ENCODE assay signal across 33 mouse cellular contexts in the genomic region with DNA sequence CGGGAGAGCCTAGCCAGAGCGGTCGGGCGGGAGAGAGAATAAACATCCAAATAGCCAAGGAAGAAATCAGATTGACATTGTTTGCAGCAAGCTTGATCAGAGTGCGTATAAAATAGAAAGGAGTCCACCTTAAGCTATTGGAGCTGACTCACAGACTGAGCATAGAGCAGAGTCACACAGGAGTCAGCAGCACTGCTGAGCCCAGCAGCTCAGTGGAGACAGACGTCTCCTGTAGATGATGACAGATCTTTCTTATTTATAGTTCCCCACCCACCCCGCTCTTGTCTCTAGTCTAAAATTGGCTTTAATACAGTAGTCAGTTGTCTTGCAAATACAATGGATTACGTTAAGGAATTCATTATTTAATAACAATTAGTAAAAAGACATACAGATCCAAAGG. TPM values are rescaled to one million over a fixed set of nuclear protein-coding genes. Genes with fewer than 3 reads are reported as not detected.
DNase-seq lines count a peak whose midpoint lies in the region; ATAC-seq and TF ChIP-seq lines count a peak whose summit lies in the region.
"Had no signal": no experiment of that assay in that cellular context is flagged by ENCODE, and none has a peak within 500 bp of the region (broad histone marks: within the 10 kb centered on the region; RNA-seq: fewer than 3 reads in every experiment).

No protein-coding gene starts in this region.

- TF ChIP-seq CTCF in kidney, postnatal 0 days (IDR thresholded peaks at IDR 0.05; ENCODE audit: low read depth) = no peak
- TF ChIP-seq CTCF in olfactory bulb, adult 2 months (IDR thresholded peaks at IDR 0.05; ENCODE audit: insufficient read depth, low read depth, low read length) = no peak

- H3K9me3 ChIP-seq in heart, embryonic 12.5 days (replicated peaks) = no peaks in the 10 kb centered on the region
- H3K9me3 ChIP-seq in kidney, postnatal 0 days (replicated peaks; ENCODE audit: low read length) = no peaks in the 10 kb centered on the region
- H3K9me3 ChIP-seq: embryonic facial prominence, embryonic 12.5 days; hindbrain, embryonic 13.5 days; limb, embryonic 13.5 days; liver, embryonic 12.5 days had no signal

- DNase-seq in heart, postnatal 4 days = no peak
- peak; percentile 5 for DNase-seq in kidney, postnatal 0 days (ENCODE audit: low spot score)
- DNase-seq in kidney, postnatal 25 days = no peak
- peak; percentile 32 for DNase-seq in right cerebral cortex, adult 18-20 months
- DNase-seq in right cerebral cortex, postnatal 25 days = no peak
- DNase-seq in ovary, postnatal 36 days (ENCODE audit: low spot score) = no peak
- DNase-seq: adrenal gland, adult 8-10 months; cerebellum, adult 18-20 months; cerebellum, postnatal 25 days; forebrain, postnatal 0 days; gastrocnemius, postnatal 36 days; kidney, adult 11 months; kidney, postnatal 10 days; lung, adult 18-20 months; lung, postnatal 10 days; thymus, adult 18-20 months; thymus, postnatal 36 days had no signal

- ATAC-seq in heart, embryonic 12.5 days (ENCODE audit: insufficient number of reproducible peaks, low FRiP score) = no peak
- ATAC-seq in kidney, postnatal 0 days (replicated peaks; ENCODE audit: low FRiP score, low read depth) = no peak
- ATAC-seq: activated CD4-positive, CD25-positive, alpha-beta regulatory T cell, adult 4 months; forebrain, postnatal 0 days; liver, embryonic 12.5 days had no signal

- H3K36me3 ChIP-seq in heart, embryonic 12.5 days = peaks cover 47% of the 10 kb centered on the region
- H3K36me3 ChIP-seq in kidney, postnatal 0 days (ENCODE audit: insufficient read depth, low read length) = peaks cover 51% of the 10 kb centered on the region

- 60% methylated on average over 8 of the region's 8 CpGs for WGBS in heart, embryonic 12.5 days
- WGBS in kidney, postnatal 0 days = 46% methylated on average over 8 of the region's 8 CpGs
- WGBS in olfactory bulb, adult 2 months = 66% methylated on average over 8 of the region's 8 CpGs

- no peaks in the 10 kb centered on the region for H3K27me3 ChIP-seq in heart, embryonic 12.5 days (replicated peaks)
- H3K27me3 ChIP-seq in kidney, postnatal 0 days (ENCODE audit: insufficient read depth, low read length) = no peaks in the 10 kb centered on the region
- H3K27me3 ChIP-seq: embryonic facial prominence, embryonic 12.5 days; hindbrain, embryonic 13.5 days; limb, embryonic 13.5 days; liver, embryonic 12.5 days had no signal

- peak overlapping the region; percentile 26 for H3K27ac ChIP-seq in heart, embryonic 12.5 days (ENCODE audit: poor library complexity, severe bottlenecking)
- no peak overlapping the region for H3K27ac ChIP-seq in kidney, postnatal 0 days
- H3K27ac ChIP-seq in olfactory bulb, adult 2 months (ENCODE audit: insufficient read depth, low read depth, low read length) = peak overlapping the region; percentile 45; the same call in 1 of the 2 replicates
- H3K27ac ChIP-seq: embryonic facial prominence, embryonic 12.5 days; hindbrain, embryonic 13.5 days; limb, embryonic 13.5 days; liver, embryonic 12.5 days had no signal

- H3K4me1 ChIP-seq in heart, embryonic 12.5 days (replicated peaks) = peaks cover 7% of the 10 kb centered on the region
- H3K4me1 ChIP-seq in kidney, postnatal 0 days (replicated peaks; ENCODE audit: insufficient read depth, low read length) = no peaks in the 10 kb centered on the region
- H3K4me1 ChIP-seq in olfactory bulb, adult 2 months (ENCODE audit: control insufficient read depth, insufficient read depth, low read length) = peaks cover 12% of the 10 kb centered on the region
- H3K4me1 ChIP-seq: embryonic facial prominence, embryonic 12.5 days; hindbrain, embryonic 13.5 days; limb, embryonic 13.5 days; liver, embryonic 12.5 days had no signal

- no peak overlapping the region for H3K4me2 ChIP-seq in heart, embryonic 12.5 days
- H3K4me2 ChIP-seq in kidney, postnatal 0 days (ENCODE audit: low read length) = no peak overlapping the region
- H3K4me2 ChIP-seq: embryonic facial prominence, embryonic 12.5 days; hindbrain, embryonic 13.5 days; limb, embryonic 13.5 days; liver, embryonic 12.5 days; midbrain, embryonic 11.5 days had no signal

- no peak overlapping the region for H3K9ac ChIP-seq in heart, embryonic 12.5 days
- H3K9ac ChIP-seq in kidney, postnatal 0 days (ENCODE audit: low read depth, low read length) = no peak overlapping the region
- H3K9ac ChIP-seq: embryonic facial prominence, embryonic 12.5 days; forebrain, postnatal 0 days; hindbrain, embryonic 13.5 days; limb, embryonic 13.5 days; liver, embryonic 12.5 days had no signal

- H3K4me3 ChIP-seq in heart, embryonic 12.5 days = no peak overlapping the region
- H3K4me3 ChIP-seq in kidney, postnatal 0 days (replicated peaks; ENCODE audit: low read depth, low read length) = no peak overlapping the region
- H3K4me3 ChIP-seq in olfactory bulb, adult 2 months (ENCODE audit: insufficient read depth, low read depth, low read length) = no peak overlapping the region
- H3K4me3 ChIP-seq: embryonic facial prominence, embryonic 12.5 days; hindbrain, embryonic 13.5 days; limb, embryonic 13.5 days; liver, embryonic 12.5 days had no signal

- no peak for TF ChIP-seq POLR2A in olfactory bulb, adult 2 months (IDR thresholded peaks at IDR 0.05; ENCODE audit: insufficient read depth, low read depth, low read length)

RNA-seq across cellular contexts. Expression of gene Fgfr1op, which starts 28.4 kb away (rescaled TPM):
- 23.1 and 23.8 TPM in 2 replicates for polyA plus RNA-seq in heart, embryonic 12.5 days (2016; fragmentation: Nextera tagmentation; extraction: Ambion mirVana)
- 10 to 100 TPM; 16.0 to 21.0 TPM for total RNA-seq in heart, postnatal 4 days (2021)
- 28.7 and 33.1 TPM in 2 replicates for polyA plus RNA-seq in kidney, postnatal 0 days (2015; fragmentation: Nextera tagmentation; extraction: Ambion mirVana)
- not detected in 2 replicates for polyA plus RNA-seq in olfactory bulb, adult 2 months (2012; ENCODE audit: insufficient read depth, insufficient read length, low replicate concordance, missing spikeins)

RNA-seq across cellular contexts. Expression of gene Ccr6, which starts 42.2 kb away (rescaled TPM):
- polyA plus RNA-seq in heart, embryonic 12.5 days (2016; fragmentation: Nextera tagmentation; extraction: Ambion mirVana) = not detected in 2 replicates
- not detected for total RNA-seq in heart, postnatal 4 days (2021)
- not detected in 2 replicates for polyA plus RNA-seq in kidney, postnatal 0 days (2015; fragmentation: Nextera tagmentation; extraction: Ambion mirVana)
- polyA plus RNA-seq in olfactory bulb, adult 2 months (2012; ENCODE audit: insufficient read depth, insufficient read length, low replicate concordance, missing spikeins) = not detected in 2 replicates
- total RNA-seq: forebrain, postnatal 0 days; gastrocnemius, adult 18-20 months; gastrocnemius, postnatal 36 days; megakaryocyte progenitor cell, adult 5-6 weeks; MEL; midbrain, postnatal 0 days had no signal
- polyA plus RNA-seq: C2C12; embryonic facial prominence, embryonic 12.5 days; forebrain, embryonic 11.5 days; forebrain, postnatal 0 days; heart, postnatal 0 days; hindbrain, embryonic 13.5 days; limb, embryonic 13.5 days; liver, embryonic 12.5 days; midbrain, postnatal 0 days; neural tube, embryonic 14.5 days had no signal

RNA-seq across cellular contexts. Expression of gene Rnaset2a, which starts 45.8 kb away (rescaled TPM):
- 35.3 and 36.2 TPM in 2 replicates for polyA plus RNA-seq in heart, embryonic 12.5 days (2016; fragmentation: Nextera tagmentation; extraction: Ambion mirVana)
- 10 to 100 TPM; 22.8 to 23.0 TPM for total RNA-seq in heart, postnatal 4 days (2021)
- 92.4 and 98.7 TPM in 2 replicates for polyA plus RNA-seq in kidney, postnatal 0 days (2015; fragmentation: Nextera tagmentation; extraction: Ambion mirVana)
- polyA plus RNA-seq in olfactory bulb, adult 2 months (2012; ENCODE audit: insufficient read depth, insufficient read length, low replicate concordance, missing spikeins) = not detected in 2 replicates

RNA-seq across cellular contexts. Expression of gene Gm49673, which starts 46.1 kb away (rescaled TPM):
- not detected in 2 replicates for polyA plus RNA-seq in heart, embryonic 12.5 days (2016; fragmentation: Nextera tagmentation; extraction: Ambion mirVana)
- total RNA-seq in heart, postnatal 4 days (2021) = under 1 TPM in 1 of 2 experiments, not detected in 1; 0.12 TPM
- 0.62 and 0.89 TPM in 2 replicates for polyA plus RNA-seq in kidney, postnatal 0 days (2015; fragmentation: Nextera tagmentation; extraction: Ambion mirVana)
- not detected in 2 replicates for polyA plus RNA-seq in olfactory bulb, adult 2 months (2012; ENCODE audit: insufficient read depth, insufficient read length, low replicate concordance, missing spikeins)
- total RNA-seq: gastrocnemius, postnatal 36 days; megakaryocyte progenitor cell, adult 5-6 weeks; MEL had no signal
- polyA plus RNA-seq: forebrain, embryonic 11.5 days; heart, postnatal 0 days; hindbrain, embryonic 13.5 days; liver, embryonic 12.5 days; midbrain, embryonic 11.5 days had no signal

Comparison
In these comparisons a context has a peak if more than half of its experiments do, and no peak if none do; other contexts are left out.
1. DNase-seq: peak in kidney, postnatal 0 days (single experiment) and right cerebral cortex, adult 18-20 months (single experiment); none in heart, postnatal 4 days (single experiment), kidney, postnatal 25 days (0 of 2), right cerebral cortex, postnatal 25 days (single experiment) and ovary, postnatal 36 days (single experiment).